Mouse (Mus musculus): ENCODE measurements at regions not wholly inside any gene's neighbourhood (a gene's known extent, or its start where the extent isn't known, plus 50 kb on each side); places are given as distances from the start of the nearest gene placed in this dataset.

DNA sequence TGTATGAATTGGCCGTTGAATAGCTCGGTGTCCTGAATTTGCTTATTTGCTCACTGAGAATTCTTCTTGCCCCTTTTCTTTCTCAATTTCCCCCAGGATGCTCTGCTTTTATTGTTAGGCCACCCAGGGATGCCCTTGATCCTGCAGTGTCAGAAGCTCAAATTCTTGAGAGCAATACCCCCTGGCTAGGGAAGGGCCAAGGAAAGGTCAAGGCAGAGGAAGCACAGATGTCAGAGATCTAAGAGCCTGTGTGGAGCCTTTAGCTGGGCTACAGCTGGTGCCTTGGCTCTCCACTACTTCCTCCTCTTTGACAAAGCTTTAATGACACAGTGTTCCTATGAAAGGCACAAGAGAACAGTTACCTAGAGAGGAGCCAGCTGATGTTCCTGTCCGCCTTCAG is 141.2 kb downstream of the Tmsb4x start:
- ATAC-seq (ENCODE audit: low FRiP score) (no peak), DNase-seq (ENCODE audit: low spot score, missing footprints) (peak; percentile 85)
- Histone ChIP-seq H3K27me3 (ENCODE audit: control insufficient read depth, insufficient read depth, low read length) (peaks cover 29% of the 10 kb centered on the region), H3K36me3 (ENCODE audit: control insufficient read depth, insufficient read depth, low read length) (no peaks in the 10 kb centered on the region), H3K4me1 (ENCODE audit: control insufficient read depth, insufficient read depth, low read length) (no peaks in the 10 kb centered on the region), H3K27ac (ENCODE audit: low read depth, low read length) (no peak overlapping the region), H3K4me2 (no peak overlapping the region), H3K9me3 (ENCODE audit: control insufficient read depth, low read length) (no peaks in the 10 kb centered on the region), H3K9ac (ENCODE audit: low read length) (no peak overlapping the region), H3K4me3 (ENCODE audit: low read depth, low read length) (no peak overlapping the region)
- WGBS, result 72% methylated on average over 3 of the region's 3 CpGs

DNA sequence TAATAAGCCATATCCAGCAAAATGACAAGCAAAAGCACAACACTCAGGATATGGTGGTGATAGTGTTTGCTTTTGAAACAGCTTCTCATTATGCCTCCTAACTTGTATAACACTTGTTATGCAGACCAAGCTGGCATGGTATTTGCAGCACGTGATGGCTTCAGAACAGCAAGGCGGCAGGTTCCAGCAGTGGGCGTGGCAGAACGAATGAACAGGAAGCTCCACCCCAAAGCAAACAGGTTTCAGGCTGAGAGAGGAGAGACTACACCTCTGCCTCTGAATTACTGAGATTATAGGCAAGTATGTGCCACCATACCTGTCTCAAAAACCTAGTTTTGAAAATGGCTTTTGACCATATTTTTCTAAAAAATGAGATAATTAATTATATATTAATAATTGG is 145.2 kb downstream of the Tmsb4x start:
- Histone ChIP-seq H3K4me3 (ENCODE audit: low read depth, low read length) (no peak overlapping the region), H3K4me2 (no peak overlapping the region), H3K27ac (ENCODE audit: low read depth, low read length) (no peak overlapping the region), H3K36me3 (ENCODE audit: control insufficient read depth, insufficient read depth, low read length) (no peaks in the 10 kb centered on the region), H3K27me3 (ENCODE audit: control insufficient read depth, insufficient read depth, low read length) (peaks cover 27% of the 10 kb centered on the region), H3K9me3 (ENCODE audit: control insufficient read depth, low read length) (no peaks in the 10 kb centered on the region), H3K9ac (ENCODE audit: low read length) (no peak overlapping the region), H3K4me1 (ENCODE audit: control insufficient read depth, insufficient read depth, low read length) (no peaks in the 10 kb centered on the region)
- DNase-seq (ENCODE audit: low spot score, missing footprints) (no peak), ATAC-seq (ENCODE audit: low FRiP score) (no peak)
- WGBS, result 49% methylated on average over 4 of the region's 4 CpGs

DNA sequence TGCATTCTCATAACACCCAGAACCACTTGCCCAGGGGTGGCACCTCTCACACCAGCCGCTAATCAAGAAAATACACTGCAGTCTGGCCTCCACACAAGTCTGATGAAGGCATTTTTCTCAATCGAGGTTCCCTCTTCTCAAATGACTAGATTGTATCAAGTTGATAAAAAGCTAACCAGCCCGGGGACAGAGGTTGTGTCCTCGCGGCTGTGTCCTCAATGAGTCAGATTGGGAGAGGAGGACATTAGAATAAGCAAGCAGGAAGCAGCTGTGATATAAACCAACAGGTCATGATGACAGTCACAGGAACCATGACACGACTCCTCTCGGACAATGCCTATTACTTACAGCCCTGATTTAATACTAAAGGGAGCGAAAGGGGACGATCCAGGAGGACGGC is 156.7 kb downstream of the Tmsb4x start:
- ATAC-seq (ENCODE audit: low FRiP score), result no peak
- no peaks in the 10 kb centered on the region for H3K9me3 ChIP-seq (ENCODE audit: control insufficient read depth, low read length)
- peaks cover 27% of the 10 kb centered on the region for H3K27me3 ChIP-seq (ENCODE audit: control insufficient read depth, insufficient read depth, low read length)
- no peaks in the 10 kb centered on the region for H3K36me3 ChIP-seq (ENCODE audit: control insufficient read depth, insufficient read depth, low read length)
- DNase-seq (ENCODE audit: low spot score, missing footprints), result no peak
- H3K9ac ChIP-seq (ENCODE audit: low read length), result no peak overlapping the region
- no peak overlapping the region for H3K4me2 ChIP-seq
- H3K4me3 ChIP-seq (ENCODE audit: low read depth, low read length), result no peak overlapping the region
- no peaks in the 10 kb centered on the region for H3K4me1 ChIP-seq (ENCODE audit: control insufficient read depth, insufficient read depth, low read length)
- 81% methylated on average over 10 of the region's 10 CpGs for WGBS
- no peak overlapping the region for H3K27ac ChIP-seq (ENCODE audit: low read depth, low read length)

DNA sequence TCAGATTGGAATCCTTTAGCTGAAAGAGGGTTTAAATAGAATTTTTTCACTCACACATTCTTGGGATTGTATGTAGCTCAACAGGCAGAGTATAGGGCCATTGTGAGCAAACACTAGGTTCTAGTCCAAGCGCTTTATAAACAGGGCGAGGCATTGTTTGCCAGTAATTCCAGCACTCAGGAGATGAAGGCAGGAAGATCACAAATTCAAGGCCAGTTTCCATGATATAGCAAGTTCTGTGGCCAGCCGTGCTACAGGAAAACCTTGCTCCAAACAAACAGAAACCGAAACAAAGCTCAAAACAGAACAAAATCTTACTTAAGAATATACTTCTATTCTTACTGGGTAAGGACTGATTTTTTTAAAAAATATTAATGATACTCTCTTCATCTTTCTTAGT is 159.0 kb downstream of the Tmsb4x start:
- H3K27ac ChIP-seq (ENCODE audit: low read depth, low read length), result no peak overlapping the region
- no peak overlapping the region for H3K9ac ChIP-seq (ENCODE audit: low read length)
- peaks cover 20% of the 10 kb centered on the region for H3K27me3 ChIP-seq (ENCODE audit: control insufficient read depth, insufficient read depth, low read length)
- H3K4me2 ChIP-seq, result no peak overlapping the region
- H3K9me3 ChIP-seq (ENCODE audit: control insufficient read depth, low read length), result no peaks in the 10 kb centered on the region
- ATAC-seq (ENCODE audit: low FRiP score) (peak; percentile 50), DNase-seq (ENCODE audit: low spot score, missing footprints) (no peak)
- no peaks in the 10 kb centered on the region for H3K36me3 ChIP-seq (ENCODE audit: control insufficient read depth, insufficient read depth, low read length)
- H3K4me1 ChIP-seq (ENCODE audit: control insufficient read depth, insufficient read depth, low read length), result no peaks in the 10 kb centered on the region
- H3K4me3 ChIP-seq (ENCODE audit: low read depth, low read length), result no peak overlapping the region
- 76% methylated on average over 4 of the region's 4 CpGs for WGBS

DNA sequence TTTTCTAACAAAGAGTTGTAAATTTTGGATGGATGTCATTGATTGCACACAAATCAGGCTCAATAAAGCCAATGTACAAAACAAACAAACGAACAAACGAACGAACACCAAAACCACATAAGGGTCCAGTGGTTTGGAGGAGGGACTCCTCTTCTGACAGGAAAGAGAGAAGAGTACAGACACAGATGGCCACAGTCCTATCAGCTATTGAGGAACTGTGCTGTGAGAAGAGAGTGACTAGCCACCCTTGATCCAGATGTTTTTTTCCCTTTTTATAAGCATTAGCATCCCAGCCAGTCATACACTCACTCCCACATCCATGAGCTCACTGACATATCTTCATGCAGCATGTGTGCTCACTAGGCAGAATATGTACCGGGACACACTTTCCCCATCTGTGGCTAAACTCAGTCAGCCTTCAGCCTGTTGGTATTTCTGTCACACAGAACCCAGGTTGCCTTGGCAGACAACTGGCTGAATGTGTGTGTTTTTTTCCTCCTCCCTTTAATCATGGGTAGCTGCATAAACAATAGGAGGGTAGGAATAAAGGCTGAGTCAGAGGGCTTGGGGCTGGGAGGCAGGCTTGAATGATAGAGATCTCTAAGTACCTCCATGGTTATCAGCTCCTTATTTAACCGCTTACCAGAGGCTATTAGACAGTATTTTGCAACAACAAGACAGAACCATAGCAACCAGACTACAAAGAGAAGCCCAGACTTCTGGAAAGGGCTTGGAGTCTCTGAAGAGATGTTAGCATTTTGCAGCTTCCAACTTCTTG is 159.7 kb downstream of the Tmsb4x start:
- no peak overlapping the region for H3K27ac ChIP-seq (ENCODE audit: low read depth, low read length)
- H3K36me3 ChIP-seq (ENCODE audit: control insufficient read depth, insufficient read depth, low read length), result no peaks in the 10 kb centered on the region
- no peaks in the 10 kb centered on the region for H3K4me1 ChIP-seq (ENCODE audit: control insufficient read depth, insufficient read depth, low read length)
- H3K27me3 ChIP-seq (ENCODE audit: control insufficient read depth, insufficient read depth, low read length), result peaks cover 17% of the 10 kb centered on the region
- DNase-seq (ENCODE audit: low spot score, missing footprints), result peak; percentile 83
- H3K4me3 ChIP-seq (ENCODE audit: low read depth, low read length), result no peak overlapping the region
- peak; percentile 83 for ATAC-seq (ENCODE audit: low FRiP score)
- 71% methylated on average over 5 of the region's 5 CpGs for WGBS
- no peaks in the 10 kb centered on the region for H3K9me3 ChIP-seq (ENCODE audit: control insufficient read depth, low read length)
- H3K9ac ChIP-seq (ENCODE audit: low read length), result no peak overlapping the region
- no peak overlapping the region for H3K4me2 ChIP-seq

DNA sequence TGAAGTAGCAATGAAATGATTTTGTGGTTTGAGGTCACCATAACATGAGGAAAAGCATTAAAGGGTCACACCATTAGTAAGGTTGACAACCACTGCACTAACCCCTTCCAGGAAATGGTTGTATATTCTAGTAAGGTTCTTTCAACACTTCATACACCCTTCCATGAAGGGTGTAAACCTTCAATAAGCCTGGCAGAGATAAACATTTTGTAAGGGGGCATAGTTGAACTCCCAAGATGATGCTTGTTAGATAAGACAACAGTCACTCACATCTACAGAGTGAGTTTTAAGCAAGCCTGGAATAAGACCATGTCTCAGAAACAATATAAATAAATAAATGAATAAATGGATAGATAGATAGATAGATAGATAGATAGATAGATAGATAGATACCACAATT is 171.1 kb downstream of the Tmsb4x start:
- no peaks in the 10 kb centered on the region for H3K9me3 ChIP-seq (ENCODE audit: control insufficient read depth, low read length)
- ATAC-seq (ENCODE audit: low FRiP score) (no peak), DNase-seq (ENCODE audit: low spot score, missing footprints) (no peak)
- no peaks in the 10 kb centered on the region for H3K36me3 ChIP-seq (ENCODE audit: control insufficient read depth, insufficient read depth, low read length)
- H3K4me1 ChIP-seq (ENCODE audit: control insufficient read depth, insufficient read depth, low read length), result no peaks in the 10 kb centered on the region
- no peak overlapping the region for H3K9ac ChIP-seq (ENCODE audit: low read length)
- H3K4me3 ChIP-seq (ENCODE audit: low read depth, low read length), result no peak overlapping the region
- H3K4me2 ChIP-seq, result no peak overlapping the region
- H3K27ac ChIP-seq (ENCODE audit: low read depth, low read length), result no peak overlapping the region
- peaks cover 5% of the 10 kb centered on the region for H3K27me3 ChIP-seq (ENCODE audit: control insufficient read depth, insufficient read depth, low read length)

DNA sequence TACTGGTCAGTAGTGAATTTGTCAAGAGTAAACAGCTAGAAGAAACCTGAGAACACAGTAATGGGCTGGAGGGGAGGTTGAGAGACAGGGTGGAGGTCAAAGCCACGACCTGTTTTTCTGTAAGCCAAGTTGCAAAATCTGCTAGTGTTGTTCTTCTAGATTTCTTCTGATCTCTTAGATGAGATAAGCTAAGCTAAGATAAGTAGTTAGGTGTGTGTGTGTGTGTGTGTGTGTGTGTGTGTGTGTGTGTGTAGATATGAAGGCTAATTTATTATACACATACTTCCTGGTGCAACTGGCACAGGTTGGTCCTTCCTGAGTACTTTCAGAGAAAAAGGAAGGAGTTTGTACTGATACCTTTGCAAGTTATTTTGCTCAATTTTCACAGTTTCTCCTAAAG is 172.8 kb downstream of the Tmsb4x start:
- WGBS, result 59% methylated on average over 1 of the region's 1 CpGs
- no peak for ATAC-seq (ENCODE audit: low FRiP score)
- no peaks in the 10 kb centered on the region for H3K36me3 ChIP-seq (ENCODE audit: control insufficient read depth, insufficient read depth, low read length)
- H3K27ac ChIP-seq (ENCODE audit: low read depth, low read length), result no peak overlapping the region
- H3K4me3 ChIP-seq (ENCODE audit: low read depth, low read length), result no peak overlapping the region
- no peak overlapping the region for H3K9ac ChIP-seq (ENCODE audit: low read length)
- no peak overlapping the region for H3K4me2 ChIP-seq
- no peak for DNase-seq (ENCODE audit: low spot score, missing footprints)
- H3K27me3 ChIP-seq (ENCODE audit: control insufficient read depth, insufficient read depth, low read length), result peaks cover 6% of the 10 kb centered on the region
- no peaks in the 10 kb centered on the region for H3K4me1 ChIP-seq (ENCODE audit: control insufficient read depth, insufficient read depth, low read length)
- no peaks in the 10 kb centered on the region for H3K9me3 ChIP-seq (ENCODE audit: control insufficient read depth, low read length)

DNA sequence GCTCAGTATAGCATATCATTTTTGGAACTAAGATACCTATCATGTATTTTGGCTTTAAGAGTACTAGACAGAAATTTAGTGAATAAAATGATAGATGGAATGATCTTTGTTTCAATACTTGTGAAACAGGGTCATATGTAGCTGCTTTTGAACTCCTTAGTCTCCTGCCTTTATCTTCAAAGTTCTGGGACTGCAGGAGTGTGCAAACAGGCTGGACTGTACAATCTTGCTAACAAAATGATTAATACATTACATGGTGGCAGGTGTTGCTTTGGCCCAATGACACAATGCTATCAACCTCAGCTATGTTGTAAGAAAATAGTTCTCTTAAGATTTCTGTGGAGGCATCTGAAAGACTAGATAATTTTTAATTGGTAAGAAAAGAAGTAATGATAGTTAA is 173.5 kb downstream of the Tmsb4x start:
- Histone ChIP-seq H3K9ac (ENCODE audit: low read length) (no peak overlapping the region), H3K27ac (ENCODE audit: low read depth, low read length) (no peak overlapping the region), H3K36me3 (ENCODE audit: control insufficient read depth, insufficient read depth, low read length) (no peaks in the 10 kb centered on the region), H3K27me3 (ENCODE audit: control insufficient read depth, insufficient read depth, low read length) (peaks cover 6% of the 10 kb centered on the region), H3K9me3 (ENCODE audit: control insufficient read depth, low read length) (no peaks in the 10 kb centered on the region), H3K4me2 (no peak overlapping the region), H3K4me1 (ENCODE audit: control insufficient read depth, insufficient read depth, low read length) (no peaks in the 10 kb centered on the region), H3K4me3 (ENCODE audit: low read depth, low read length) (no peak overlapping the region)
- DNase-seq (ENCODE audit: low spot score, missing footprints), result no peak
- no peak for ATAC-seq (ENCODE audit: low FRiP score)

DNA sequence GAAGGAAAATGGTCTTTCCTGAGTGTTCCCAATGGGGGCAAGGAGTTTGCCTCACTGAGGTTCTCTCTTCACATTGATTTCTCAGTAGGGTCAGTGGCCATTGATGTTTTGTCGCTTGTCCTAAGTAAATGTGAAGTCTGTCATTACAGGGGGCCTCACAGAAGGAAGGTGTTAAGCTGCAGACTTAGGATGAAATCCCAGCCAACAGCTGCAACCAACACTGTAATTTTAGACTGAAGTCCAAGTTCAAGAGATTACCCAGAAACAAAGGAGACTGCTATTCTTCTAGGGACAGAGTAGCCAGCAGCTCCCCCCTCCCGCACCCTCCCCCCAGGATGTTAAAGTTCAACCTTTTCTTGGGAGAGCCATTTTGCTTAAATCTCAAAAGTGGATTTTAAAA is 176.0 kb downstream of the Tmsb4x start:
- 87% methylated on average over 2 of the region's 2 CpGs for WGBS
- H3K9ac ChIP-seq (ENCODE audit: low read length), result no peak overlapping the region
- no peak overlapping the region for H3K4me2 ChIP-seq
- H3K9me3 ChIP-seq (ENCODE audit: control insufficient read depth, low read length), result no peaks in the 10 kb centered on the region
- H3K4me1 ChIP-seq (ENCODE audit: control insufficient read depth, insufficient read depth, low read length), result no peaks in the 10 kb centered on the region
- no peak for DNase-seq (ENCODE audit: low spot score, missing footprints)
- H3K4me3 ChIP-seq (ENCODE audit: low read depth, low read length), result no peak overlapping the region
- H3K36me3 ChIP-seq (ENCODE audit: control insufficient read depth, insufficient read depth, low read length), result no peaks in the 10 kb centered on the region
- H3K27me3 ChIP-seq (ENCODE audit: control insufficient read depth, insufficient read depth, low read length), result peaks cover 8% of the 10 kb centered on the region
- ATAC-seq (ENCODE audit: low FRiP score), result no peak
- no peak overlapping the region for H3K27ac ChIP-seq (ENCODE audit: low read depth, low read length)
